Mouse (Mus musculus) small intestine, adult 2 months (tissue): ENCODE data around the gene Nav2.

Source experiments
- CTCF ChIP-seq: fragments of 200-500 bp; IDR thresholded peaks from 2 replicates; pipeline ENCODE4 v1.5.1; 2012; ENCODE audit warnings: low read depth, mild to moderate bottlenecking, control low read depth, inconsistent platforms, low read length, moderate library complexity, mixed read lengths; ENCODE audit not compliant: insufficient replicate concordance, insufficient read length; ENCODE audit errors: extremely low read depth
- POLR2A ChIP-seq: fragments of 200-500 bp; IDR thresholded peaks from 2 replicates; pipeline ENCODE4 v1.6.1; 2012; ENCODE audit warnings: low read depth, mild to moderate bottlenecking, control low read depth, inconsistent platforms, low read length, moderate library complexity

DNA sequence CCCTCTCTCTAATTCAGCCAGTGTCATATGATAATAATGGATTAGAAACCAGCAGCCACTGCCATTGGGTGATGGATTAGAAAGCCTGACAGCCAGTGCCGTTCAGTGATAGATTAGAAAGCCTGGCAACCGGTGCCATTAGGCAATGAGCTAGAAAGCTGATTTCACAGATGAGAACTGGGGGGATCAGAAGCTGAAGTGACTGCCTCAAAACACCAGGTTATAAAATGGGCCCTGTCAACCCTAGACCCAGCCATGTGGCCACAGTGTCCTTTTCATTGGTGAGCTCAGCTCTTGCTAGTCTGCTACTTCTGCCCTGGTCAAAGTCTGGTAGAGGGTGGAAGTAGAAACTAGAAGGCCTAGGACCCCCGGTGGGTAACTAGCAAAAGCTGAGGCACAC, 595.8 kb downstream of the Nav2 start:
- TF ChIP-seq CTCF = no peak
- no peak for TF ChIP-seq POLR2A
